Mouse (Mus musculus) cerebellum, adult 2 months (tissue): ENCODE data around the gene Dlx3.

Experiments used
- CTCF ChIP-seq: fragments of 200-500 bp; IDR thresholded peaks from 2 replicates; pipeline ENCODE4 v1.5.1; 2011; ENCODE audit warnings: low read depth, mild to moderate bottlenecking, control low read depth, low read length, moderate library complexity, borderline replicate concordance; ENCODE audit not compliant: insufficient read depth
- POLR2A ChIP-seq: fragments of 200-500 bp; IDR thresholded peaks from 2 replicates; pipeline ENCODE4 v1.6.1; 2011; ENCODE audit warnings: low read length, control low read depth, borderline replicate concordance; ENCODE audit not compliant: insufficient read depth

- TF ChIP-seq POLR2A (no peak), CTCF (no peak)
These were observed 29.7 kb downstream of the Dlx3 start for GRCm38 (mm10) chr11:95149462-95150268.
